Mouse (Mus musculus) forebrain, embryonic 16.5 days (tissue): ENCODE results near the gene Cacna2d3. TPM values are rescaled to one million over a fixed set of nuclear protein-coding genes. Genes with fewer than 3 reads are reported as not detected.

ENCODE experiments used
- ATAC-seq: fragments of 200-750 bp; cut with Nextera tagmentation; 2 replicates; pipeline ENCODE4 v1.8.0; 2017; ENCODE audit warnings: mild to moderate bottlenecking, moderate library complexity
- H3K27ac ChIP-seq: fragments of 300-500 bp; sonication (generic); 2 replicates; pipeline ENCODE4 v1.5.1; 2014; ENCODE audit warnings: low read length, control low read depth
- H3K27me3 ChIP-seq: fragments of 300-500 bp; sonication (generic); replicated peaks from 2 replicates; pipeline ENCODE4 v1.6.1; 2014; ENCODE audit warnings: low read length; ENCODE audit not compliant: control insufficient read depth, insufficient read depth
- H3K36me3 ChIP-seq: fragments of 300-500 bp; sonication (generic); 2 replicates; pipeline ENCODE4 v1.6.1; 2014; ENCODE audit not compliant: control insufficient read depth, insufficient read depth
- H3K4me1 ChIP-seq: fragments of 300-500 bp; sonication (generic); replicated peaks from 2 replicates; pipeline ENCODE4 v1.6.1; 2014; ENCODE audit warnings: low read length; ENCODE audit not compliant: control insufficient read depth, insufficient read depth
- H3K4me2 ChIP-seq: fragments of 300-500 bp; sonication (generic); 2 replicates; pipeline ENCODE4 v1.6.1; 2014; ENCODE audit warnings: mild to moderate bottlenecking, low read length, control low read depth
- H3K4me3 ChIP-seq: fragments of 300-500 bp; sonication (generic); replicated peaks from 2 replicates; pipeline ENCODE4 v1.5.1; 2014; ENCODE audit warnings: mild to moderate bottlenecking, low read length, control low read depth
- H3K9ac ChIP-seq: fragments of 300-500 bp; sonication (generic); replicated peaks from 2 replicates; pipeline ENCODE4 v1.6.1; 2014; ENCODE audit warnings: low read depth, low read length, control low read depth
- H3K9me3 ChIP-seq: fragments of 300-500 bp; sonication (generic); 2 replicates; pipeline ENCODE4 v1.6.1; 2016; ENCODE audit warnings: low read length; ENCODE audit not compliant: control insufficient read depth
- WGBS: fragments of 180-500 bp; shearing (Covaris S2); extraction: QIAGEN DNeasy Blood & Tissue Kit; methylation state at CpG from one replicate; pipeline ENCODE4 v1.1.7; 2014; 5-methylcytosine and 5-hydroxymethylcytosine counted together
- polyA plus RNA-seq: library from polyadenylated mRNA; unstranded; fragments of >200 nt; fragmentation: Nextera tagmentation; extraction: Ambion mirVana; gene quantifications from 2 replicates; pipeline ENCODE4 v1.2.1, GENCODE M21; 2015

Gene Cacna2d3
- polyA plus RNA-seq, 1 experiment from 2014 or later, result 34.0 TPM

GRCm38 (mm10) chr14:29721131-29721487, 555 bp downstream of the Cacna2d3 start:
- H3K9me3 ChIP-seq, result no peaks in the 10 kb centered on the region
- H3K27me3 ChIP-seq, result peaks cover 6% of the 10 kb centered on the region
- peak overlapping the region; percentile 98 for H3K4me2 ChIP-seq
- no peak for ATAC-seq
- under 1% methylated on average over 11 of the region's 11 CpGs for whole genome bisulfite sequencing
- H3K27ac ChIP-seq, result peak overlapping the region; percentile 22; the same call in 1 of the 2 replicates
- H3K4me1 ChIP-seq, result peaks cover 34% of the 10 kb centered on the region
- H3K36me3 ChIP-seq, result no peaks in the 10 kb centered on the region
- peak overlapping the region; percentile 83 for H3K4me3 ChIP-seq
- H3K9ac ChIP-seq, result peak overlapping the region; percentile 81

- Histone ChIP-seq H3K4me1 (peaks cover 34% of the 10 kb centered on the region), H3K4me2 (peak overlapping the region; percentile 98), H3K9ac (peak overlapping the region; percentile 34; the same call in 1 of the 2 replicates), H3K36me3 (no peaks in the 10 kb centered on the region), H3K27ac (peak overlapping the region; percentile 25; the same call in 1 of the 2 replicates), H3K4me3 (peak overlapping the region; percentile 83), H3K27me3 (peaks cover 6% of the 10 kb centered on the region), H3K9me3 (no peaks in the 10 kb centered on the region)
- no peak for ATAC-seq
- WGBS, result 5% methylated on average over 17 of the region's 17 CpGs
These were observed 1.2 kb downstream of the Cacna2d3 start for GRCm38 (mm10) chr14:29720334-29720911.

- Histone ChIP-seq H3K27ac (no peak overlapping the region), H3K27me3 (no peaks in the 10 kb centered on the region), H3K9me3 (no peaks in the 10 kb centered on the region), H3K4me3 (no peak overlapping the region), H3K36me3 (no peaks in the 10 kb centered on the region), H3K9ac (no peak overlapping the region), H3K4me1 (peaks cover 2% of the 10 kb centered on the region; the same call in 1 of the 2 replicates), H3K4me2 (no peak overlapping the region)
- 61% methylated on average over 3 of the region's 3 CpGs for WGBS
- no peak for ATAC-seq
These were observed 9.0 kb downstream of the Cacna2d3 start for GRCm38 (mm10) chr14:29712621-29713020.

- 36% methylated on average over 18 of the region's 18 CpGs for WGBS
- Histone ChIP-seq H3K9ac (peak overlapping the region; percentile 27; the same call in 1 of the 2 replicates), H3K27ac (no peak overlapping the region), H3K27me3 (no peaks in the 10 kb centered on the region), H3K4me2 (peak overlapping the region; percentile 24), H3K4me3 (no peak overlapping the region), H3K4me1 (peaks cover 4% of the 10 kb centered on the region), H3K36me3 (no peaks in the 10 kb centered on the region), H3K9me3 (no peaks in the 10 kb centered on the region)
- peak; percentile 40 for ATAC-seq
These were observed 13.9 kb downstream of the Cacna2d3 start for GRCm38 (mm10) chr14:29707561-29708335.

- H3K36me3 ChIP-seq, result no peaks in the 10 kb centered on the region
- no peaks in the 10 kb centered on the region for H3K9me3 ChIP-seq
These were observed 18.9 kb downstream of the Cacna2d3 start for GRCm38 (mm10) chr14:29702762-29703161.

GRCm38 (mm10) chr14:29696131-29696530, 25.5 kb downstream of the Cacna2d3 start:
- Histone ChIP-seq H3K4me3 (no peak overlapping the region), H3K9ac (no peak overlapping the region), H3K27ac (no peak overlapping the region), H3K27me3 (no peaks in the 10 kb centered on the region), H3K9me3 (no peaks in the 10 kb centered on the region), H3K36me3 (no peaks in the 10 kb centered on the region), H3K4me1 (peaks cover 8% of the 10 kb centered on the region), H3K4me2 (no peak overlapping the region)
- peak; percentile 91 for ATAC-seq
- WGBS, result 3% methylated on average over 3 of the region's 3 CpGs

More at GRCm38 (mm10) chr14:29702762-29703161, 18.9 kb downstream of the Cacna2d3 start:
- no peak overlapping the region for H3K4me3 ChIP-seq
- WGBS, result 31% methylated on average over 5 of the region's 5 CpGs
- H3K9ac ChIP-seq, result no peak overlapping the region
- H3K27ac ChIP-seq, result no peak overlapping the region
- H3K4me2 ChIP-seq, result no peak overlapping the region
- ATAC-seq, result no peak
- H3K27me3 ChIP-seq, result no peaks in the 10 kb centered on the region
- H3K4me1 ChIP-seq, result peaks cover 7% of the 10 kb centered on the region

GRCm38 (mm10) chr14:29672436-29673050, 49.1 kb downstream of the Cacna2d3 start:
- no peak overlapping the region for H3K4me3 ChIP-seq
- no peaks in the 10 kb centered on the region for H3K9me3 ChIP-seq
- ATAC-seq, result no peak
- H3K4me2 ChIP-seq, result no peak overlapping the region
- H3K36me3 ChIP-seq, result no peaks in the 10 kb centered on the region
- H3K4me1 ChIP-seq, result no peaks in the 10 kb centered on the region; the same call in 1 of the 2 replicates
- no peak overlapping the region for H3K9ac ChIP-seq
- H3K27ac ChIP-seq, result no peak overlapping the region
- no peaks in the 10 kb centered on the region for H3K27me3 ChIP-seq
- WGBS, result 45% methylated on average over 1 of the region's 1 CpGs

GRCm38 (mm10) chr14:29669826-29670225, 51.8 kb downstream of the Cacna2d3 start:
- no peak for ATAC-seq
- Histone ChIP-seq H3K27me3 (no peaks in the 10 kb centered on the region), H3K4me3 (no peak overlapping the region), H3K9me3 (no peaks in the 10 kb centered on the region), H3K27ac (no peak overlapping the region), H3K4me1 (no peaks in the 10 kb centered on the region; the same call in 1 of the 2 replicates), H3K36me3 (no peaks in the 10 kb centered on the region), H3K9ac (no peak overlapping the region), H3K4me2 (no peak overlapping the region)
- 20% methylated on average over 5 of the region's 5 CpGs for WGBS

- Histone ChIP-seq H3K36me3 (no peaks in the 10 kb centered on the region), H3K27ac (no peak overlapping the region), H3K4me1 (0 out of 2 replicates have a peak, but pooled peaks cover 2% of the 10 kb centered on the region), H3K4me3 (no peak overlapping the region), H3K9me3 (no peaks in the 10 kb centered on the region), H3K4me2 (no peak overlapping the region), H3K27me3 (no peaks in the 10 kb centered on the region), H3K9ac (no peak overlapping the region)
- ATAC-seq, result no peak
- 66% methylated on average over 1 of the region's 1 CpGs for WGBS
These were observed 64.7 kb downstream of the Cacna2d3 start for GRCm38 (mm10) chr14:29657006-29657405.
